Mouse (Mus musculus) layer of hippocampus, postnatal 36 days (tissue): Measurements from ENCODE around the gene A730009L09Rik. TPM values are rescaled to one million over a fixed set of nuclear protein-coding genes. Genes with fewer than 3 reads are reported as not detected.

Source experiments
- DNase-seq, 2 experiments: peaks; one replicate each; pipeline ENCODE4 v3.0.0; 2022
- total RNA-seq, 2 experiments: library from RNA; stranded (reverse); gene quantifications; 2 replicates each; pipeline ENCODE4 v1.2.3; 2021

Gene A730009L09Rik
- total RNA-seq, 2 experiments from 2014 or later: 0.30 to 0.33 TPM

GRCm38 (mm10) chr16:84560279-84560602, 45.3 kb downstream of the A730009L09Rik start:
- DNase-seq: no peak

Other genes with a start within 250 kb of the A730009L09Rik start
- 10 to 100 TPM; 22.6 to 22.9 TPM for gene Mrpl39, start 220.6 kb downstream of the A730009L09Rik start, total RNA-seq